Mouse (Mus musculus): Measurements from ENCODE around the gene Aacs.
"Not testable (repeated sequence)": the region's sequence is repeated elsewhere in the genome, so short reads cannot be mapped to it uniquely, and the experiment has no call there.

Gene Aacs

GRCm38 (mm10) chr5:125475601-125476285 lies at the start of gene Aacs:
Gene Aacs (plus strand): TSS chr5:125475814.
- Histone ChIP-seq H3K27me3 (ENCODE audit: control insufficient read depth, insufficient read depth, low read length, poor library complexity, severe bottlenecking) (no peaks in the 10 kb centered on the region), H3K36me3 (ENCODE audit: control insufficient read depth, insufficient read depth, low read length, poor library complexity, severe bottlenecking) (no peaks in the 10 kb centered on the region; the same call in 1 of the 2 replicates)
- peak; percentile 98 for DNase-seq (ENCODE audit: low read depth, low spot score)

DNA sequence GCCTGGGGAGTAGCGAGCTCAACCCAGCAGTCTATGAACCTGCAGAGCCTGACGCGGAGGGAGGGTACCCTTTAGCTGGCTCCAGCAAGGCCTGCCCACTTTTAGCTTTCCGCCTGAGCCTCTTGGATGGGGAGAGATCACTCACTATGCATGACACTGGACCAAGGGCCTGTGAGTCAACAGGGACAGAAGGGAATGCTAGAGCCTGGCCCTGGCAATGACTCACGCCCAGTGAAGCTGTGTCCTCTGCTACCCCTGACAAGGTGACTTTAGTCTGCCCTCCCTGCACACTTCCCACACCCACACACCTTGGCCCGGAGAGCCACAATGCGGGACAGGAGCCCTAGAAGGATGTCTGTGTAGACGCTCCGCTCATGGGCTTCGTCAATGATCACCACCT lies 49.3 kb upstream of the Aacs start:
- H3K36me3 ChIP-seq (ENCODE audit: control insufficient read depth, insufficient read depth, low read length, poor library complexity, severe bottlenecking), result peaks cover 12% of the 10 kb centered on the region
- no peak for DNase-seq (ENCODE audit: low read depth, low spot score)
- no peaks in the 10 kb centered on the region for H3K27me3 ChIP-seq (ENCODE audit: control insufficient read depth, insufficient read depth, low read length, poor library complexity, severe bottlenecking)

- H3K27me3 ChIP-seq (ENCODE audit: control insufficient read depth, insufficient read depth, low read length, poor library complexity, severe bottlenecking); DNase-seq (ENCODE audit: low read depth, low spot score); H3K36me3 ChIP-seq (ENCODE audit: control insufficient read depth, insufficient read depth, low read length, poor library complexity, severe bottlenecking): not testable (repeated sequence)
Observed at GRCm38 (mm10) chr5:125432324-125432723, 43.3 kb upstream of the Aacs start.

DNA sequence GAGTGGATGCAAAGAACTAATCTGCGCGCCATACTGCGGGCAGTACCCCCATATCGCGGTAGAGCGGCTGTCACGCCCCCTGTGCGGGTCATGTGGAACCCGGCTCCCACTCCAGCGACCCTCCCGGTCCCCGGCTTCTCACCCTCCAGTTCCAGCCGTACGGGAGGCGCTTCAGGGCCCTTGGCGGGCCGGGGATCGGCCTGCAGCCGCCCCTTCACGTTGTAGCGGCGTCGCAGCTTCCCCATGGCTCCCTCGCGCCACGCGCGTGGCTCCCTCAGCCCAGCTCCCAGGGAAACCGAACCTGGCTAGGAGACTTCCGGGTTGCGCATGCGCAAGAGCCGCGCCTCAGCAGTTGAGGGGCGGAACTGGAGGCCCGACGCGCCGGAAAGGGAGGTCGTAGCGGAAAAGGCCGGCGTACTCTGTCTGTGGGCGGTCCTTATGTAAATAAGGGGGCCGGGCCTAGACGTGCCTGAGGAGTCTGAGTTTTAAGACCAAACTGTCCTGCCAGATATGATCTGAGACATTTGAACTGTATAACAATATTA lies 41.7 kb upstream of the Aacs start, which contains the start of gene Dhx37:
TSS of gene Dhx37 (minus strand) at position 329 of the 545 bp plus-strand sequence.
- no peaks in the 10 kb centered on the region for H3K27me3 ChIP-seq (ENCODE audit: control insufficient read depth, insufficient read depth, low read length, poor library complexity, severe bottlenecking)
- peak; percentile 98 for DNase-seq (ENCODE audit: low read depth, low spot score)
- peaks cover 4% of the 10 kb centered on the region for H3K36me3 ChIP-seq (ENCODE audit: control insufficient read depth, insufficient read depth, low read length, poor library complexity, severe bottlenecking)

DNA sequence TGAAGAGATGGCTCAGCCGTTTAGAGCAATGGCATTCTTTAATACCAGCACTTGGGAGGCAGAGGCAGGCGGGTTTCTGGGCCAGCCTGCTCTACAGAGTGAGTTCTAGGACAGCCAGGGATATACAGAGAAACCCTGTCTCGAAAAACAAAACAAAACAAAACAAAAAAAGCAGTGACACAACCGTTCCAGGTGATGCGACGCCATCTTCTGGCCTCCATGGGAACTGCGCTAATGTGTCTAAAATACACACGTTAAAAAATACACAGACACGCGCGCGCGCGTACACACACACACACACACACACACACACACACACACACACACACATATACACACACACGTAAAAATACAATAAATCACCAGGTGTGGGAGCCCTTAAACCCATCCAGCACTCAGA lies 41.3 kb upstream of the Aacs start:
- DNase-seq (ENCODE audit: low read depth, low spot score), result peak; percentile 61
- H3K27me3 ChIP-seq (ENCODE audit: control insufficient read depth, insufficient read depth, low read length, poor library complexity, severe bottlenecking), result not testable (repeated sequence)

GRCm38 (mm10) chr5:125440583-125441233 lies 34.9 kb upstream of the Aacs start:
- Histone ChIP-seq H3K27me3 (ENCODE audit: control insufficient read depth, insufficient read depth, low read length, poor library complexity, severe bottlenecking) (no peaks in the 10 kb centered on the region), H3K36me3 (ENCODE audit: control insufficient read depth, insufficient read depth, low read length, poor library complexity, severe bottlenecking) (no peaks in the 10 kb centered on the region)
- DNase-seq (ENCODE audit: low read depth, low spot score), result peak; percentile 29

More for the DNA sequence above, 41.3 kb upstream of the Aacs start:
- H3K36me3 ChIP-seq (ENCODE audit: control insufficient read depth, insufficient read depth, low read length, poor library complexity, severe bottlenecking), result not testable (repeated sequence)

DNA sequence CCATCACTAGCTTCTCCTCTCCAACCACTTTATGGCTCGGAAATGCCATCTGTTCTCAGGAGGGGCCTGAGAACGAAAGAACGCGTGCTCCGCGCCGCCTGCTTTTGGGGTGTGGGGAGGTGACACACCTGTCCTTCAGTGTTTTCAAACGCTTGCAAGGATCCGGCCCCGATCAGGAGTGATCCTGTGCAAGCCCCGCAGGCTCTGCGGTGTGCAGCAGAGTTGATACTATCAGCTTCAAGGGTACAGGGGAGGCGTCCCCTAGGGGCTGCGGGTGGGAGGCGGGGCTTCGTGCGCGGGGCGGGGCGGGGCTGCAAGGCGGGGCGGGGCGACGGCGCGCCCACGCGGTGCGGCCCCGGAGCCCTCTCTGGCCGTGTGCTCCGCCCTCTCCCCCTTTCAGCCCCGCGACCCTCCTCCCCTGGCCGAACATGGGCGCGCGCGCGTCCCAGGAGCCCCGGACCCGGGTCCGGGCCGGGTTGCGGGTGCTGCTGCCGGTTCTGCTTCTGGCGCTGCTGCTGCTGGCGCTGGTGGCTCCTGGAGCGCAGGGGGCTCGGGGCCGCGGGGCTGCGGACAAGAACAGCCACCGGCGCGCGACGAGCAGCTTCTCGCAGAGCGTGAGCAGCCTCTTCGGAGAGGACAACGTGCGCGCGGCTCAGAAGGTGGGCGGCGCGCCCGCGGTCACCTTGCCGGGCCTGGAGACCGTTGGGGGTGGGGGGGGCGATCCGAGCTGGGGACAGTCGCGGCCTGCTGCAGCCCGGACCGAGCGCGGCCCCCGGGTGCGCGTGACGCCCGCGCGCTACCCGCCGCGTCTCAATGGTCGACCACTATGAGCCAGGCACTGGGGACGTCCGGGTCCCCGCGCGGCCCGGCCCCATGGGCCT lies 34.1 kb upstream of the Aacs start, which contains the start of gene Bri3bp:
TSS of gene Bri3bp (plus strand) at position 335 of the 881 bp plus-strand sequence.
- H3K36me3 ChIP-seq (ENCODE audit: control insufficient read depth, insufficient read depth, low read length, poor library complexity, severe bottlenecking), result no peaks in the 10 kb centered on the region
- no peaks in the 10 kb centered on the region for H3K27me3 ChIP-seq (ENCODE audit: control insufficient read depth, insufficient read depth, low read length, poor library complexity, severe bottlenecking)
- peak; percentile 72 for DNase-seq (ENCODE audit: low read depth, low spot score)

DNA sequence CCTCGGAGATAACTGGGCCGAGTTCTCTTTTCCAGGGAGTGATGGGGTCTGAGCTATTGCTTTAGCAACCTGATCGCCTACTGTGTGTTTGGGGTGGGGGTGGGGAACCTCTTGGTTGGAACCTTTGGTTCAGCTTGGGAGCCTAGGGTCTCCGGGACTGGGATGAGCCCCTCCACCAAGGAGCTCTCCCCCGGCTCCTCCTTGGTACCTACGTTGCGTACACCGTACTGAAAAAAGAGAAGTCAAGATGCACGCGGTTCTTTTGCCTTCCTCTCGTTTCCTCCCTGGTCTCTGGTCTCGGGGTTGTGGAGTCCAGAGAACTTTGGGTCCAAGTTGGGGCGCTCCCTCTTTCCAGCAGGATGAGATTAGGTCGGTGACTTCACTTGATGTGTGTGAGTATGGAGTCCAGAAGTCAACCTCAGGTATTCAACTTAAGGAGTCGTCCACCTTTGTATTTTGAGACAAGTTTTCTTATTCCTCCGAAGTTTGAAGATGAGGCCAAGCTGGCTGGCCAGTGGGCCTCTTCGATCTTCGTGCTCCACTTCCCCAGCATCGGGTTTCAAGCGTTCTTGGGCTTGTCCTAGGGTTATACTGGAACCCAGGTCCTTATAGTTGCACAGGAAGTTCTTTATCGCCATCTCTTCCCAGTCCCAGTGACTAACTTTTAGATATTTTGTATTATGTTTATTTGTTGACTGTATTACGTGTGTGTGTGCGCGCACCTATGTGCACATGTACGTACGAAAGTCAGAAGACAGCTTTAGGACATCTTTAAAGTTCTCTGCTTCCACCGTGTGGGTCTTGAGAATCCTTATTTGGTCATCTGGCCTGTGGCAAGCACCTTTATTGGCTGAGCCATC lies 33.2 kb upstream of the Aacs start:
- H3K27me3 ChIP-seq (ENCODE audit: control insufficient read depth, insufficient read depth, low read length, poor library complexity, severe bottlenecking), result no peaks in the 10 kb centered on the region
- peak; percentile 58 for DNase-seq (ENCODE audit: low read depth, low spot score)
- H3K36me3 ChIP-seq (ENCODE audit: control insufficient read depth, insufficient read depth, low read length, poor library complexity, severe bottlenecking), result no peaks in the 10 kb centered on the region

GRCm38 (mm10) chr5:125443335-125443734 lies 32.3 kb upstream of the Aacs start:
- DNase-seq (ENCODE audit: low read depth, low spot score), result no peak
- no peaks in the 10 kb centered on the region for H3K27me3 ChIP-seq (ENCODE audit: control insufficient read depth, insufficient read depth, low read length, poor library complexity, severe bottlenecking)
- no peaks in the 10 kb centered on the region for H3K36me3 ChIP-seq (ENCODE audit: control insufficient read depth, insufficient read depth, low read length, poor library complexity, severe bottlenecking)

- H3K27me3 ChIP-seq (ENCODE audit: control insufficient read depth, insufficient read depth, low read length, poor library complexity, severe bottlenecking), result no peaks in the 10 kb centered on the region
- DNase-seq (ENCODE audit: low read depth, low spot score), result no peak
- H3K36me3 ChIP-seq (ENCODE audit: control insufficient read depth, insufficient read depth, low read length, poor library complexity, severe bottlenecking), result no peaks in the 10 kb centered on the region
Observed at GRCm38 (mm10) chr5:125443915-125444314, 31.7 kb upstream of the Aacs start.

- peak; percentile 39 for DNase-seq (ENCODE audit: low read depth, low spot score)
- Histone ChIP-seq H3K36me3 (ENCODE audit: control insufficient read depth, insufficient read depth, low read length, poor library complexity, severe bottlenecking) (no peaks in the 10 kb centered on the region), H3K27me3 (ENCODE audit: control insufficient read depth, insufficient read depth, low read length, poor library complexity, severe bottlenecking) (no peaks in the 10 kb centered on the region)
Observed at GRCm38 (mm10) chr5:125444554-125444953, 31.1 kb upstream of the Aacs start.

- H3K27me3 ChIP-seq (ENCODE audit: control insufficient read depth, insufficient read depth, low read length, poor library complexity, severe bottlenecking), result no peaks in the 10 kb centered on the region
- no peaks in the 10 kb centered on the region; the same call in 1 of the 2 replicates for H3K36me3 ChIP-seq (ENCODE audit: control insufficient read depth, insufficient read depth, low read length, poor library complexity, severe bottlenecking)
- no peak for DNase-seq (ENCODE audit: low read depth, low spot score)
Observed at GRCm38 (mm10) chr5:125446344-125446743, 29.3 kb upstream of the Aacs start.

DNA sequence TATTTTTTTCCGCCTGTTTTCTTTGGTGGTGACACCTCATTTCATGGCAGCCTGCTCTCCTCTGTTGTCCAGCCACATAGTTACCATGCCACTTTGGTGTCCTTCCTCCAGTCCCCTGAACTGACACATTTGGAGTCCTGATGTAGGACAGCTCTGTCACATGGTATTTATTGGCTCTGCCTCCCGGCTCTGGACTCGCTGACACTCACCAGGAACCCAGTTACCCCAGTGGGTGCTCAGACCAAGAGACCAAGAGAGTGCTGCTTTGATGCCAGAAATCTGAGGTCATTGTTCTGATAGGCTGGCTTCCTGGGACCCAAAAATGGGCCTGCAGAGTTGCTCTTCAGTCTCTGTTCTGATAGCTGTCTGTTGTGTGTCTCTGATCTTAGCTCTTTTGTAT lies 27.6 kb upstream of the Aacs start:
- Histone ChIP-seq H3K27me3 (ENCODE audit: control insufficient read depth, insufficient read depth, low read length, poor library complexity, severe bottlenecking) (no peaks in the 10 kb centered on the region), H3K36me3 (ENCODE audit: control insufficient read depth, insufficient read depth, low read length, poor library complexity, severe bottlenecking) (no peaks in the 10 kb centered on the region; the same call in 1 of the 2 replicates)
- no peak for DNase-seq (ENCODE audit: low read depth, low spot score)

DNA sequence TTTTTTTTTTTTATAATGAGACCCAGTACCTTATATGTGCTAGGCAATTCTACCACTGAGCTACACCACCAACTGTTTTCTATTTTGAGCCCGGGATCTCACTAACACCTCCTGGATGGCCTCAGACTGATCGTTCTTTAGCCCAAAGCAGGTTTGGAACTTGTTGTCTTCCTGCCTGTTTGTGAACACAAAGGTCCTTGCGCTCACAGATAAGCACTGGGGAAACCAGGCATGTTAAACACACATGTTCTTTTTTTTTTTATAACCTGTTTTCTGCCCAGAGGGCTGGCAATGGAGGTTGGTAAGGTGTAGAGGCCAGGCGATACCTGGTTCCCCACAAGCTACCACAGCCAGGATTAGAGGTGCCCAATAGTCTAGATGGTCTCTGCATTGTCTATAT lies 27.0 kb upstream of the Aacs start:
- Histone ChIP-seq H3K27me3 (ENCODE audit: control insufficient read depth, insufficient read depth, low read length, poor library complexity, severe bottlenecking) (no peaks in the 10 kb centered on the region), H3K36me3 (ENCODE audit: control insufficient read depth, insufficient read depth, low read length, poor library complexity, severe bottlenecking) (no peaks in the 10 kb centered on the region; the same call in 1 of the 2 replicates)
- DNase-seq (ENCODE audit: low read depth, low spot score), result no peak

All from splenic B cell, adult 2 months (primary cell).